Mouse (Mus musculus): Measurements from ENCODE around the gene Alg6. TPM values are rescaled to one million over a fixed set of nuclear protein-coding genes. Genes with fewer than 3 reads are reported as not detected.

Gene Alg6
- total RNA-seq, 1 experiment: 31.5 TPM

DNA sequence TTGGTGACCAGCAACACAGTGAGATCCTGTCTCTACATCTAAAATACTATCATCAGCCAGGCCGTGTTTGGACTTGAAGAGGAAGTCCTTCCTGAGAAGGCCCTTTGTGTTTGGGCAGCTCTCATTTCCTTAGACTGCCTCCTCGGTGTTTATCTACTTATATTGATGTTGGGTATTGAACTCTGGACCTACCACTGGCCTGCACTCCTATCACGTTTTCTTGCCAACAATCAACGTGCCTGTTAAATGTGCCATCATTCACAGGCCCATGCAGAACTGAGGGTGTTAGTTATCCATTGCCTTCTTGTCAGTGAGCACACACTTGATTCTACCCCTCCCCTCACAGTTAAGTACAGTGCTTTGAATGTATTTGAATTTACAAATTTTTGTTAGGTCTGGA, 2.4 kb downstream of the Alg6 start:
- no peaks in the 10 kb centered on the region for H3K9me3 ChIP-seq (ENCODE audit: control insufficient read depth, insufficient read depth, low read depth, low read length)
- no peak for TF ChIP-seq MAFK (IDR thresholded peaks at IDR 0.05; ENCODE audit: insufficient read depth, low read depth, low read length)
- TF ChIP-seq ZNF384 (IDR thresholded peaks at IDR 0.05; ENCODE audit: low read depth, low read length): no peak
- TF ChIP-seq ZC3H11A (IDR thresholded peaks at IDR 0.05; ENCODE audit: borderline replicate concordance, low read depth, low read length): no peak
- no peak for TF ChIP-seq HCFC1 (IDR thresholded peaks at IDR 0.05; ENCODE audit: borderline replicate concordance, insufficient read depth, low read length)
- TF ChIP-seq CHD2 (IDR thresholded peaks at IDR 0.05; ENCODE audit: low read depth, low read length): no peak
- H3K27ac ChIP-seq (ENCODE audit: insufficient read depth, low read depth, low read length, poor library complexity, severe bottlenecking): no peak overlapping the region
- DNase-seq (ENCODE audit: low read depth, low spot score): no peak
- in situ Hi-C loops (cut with MboI; ENCODE audit: low sequenced_read_pairs in 2 of 2, unreplicated experiment in 2 of 2): no loop called here
- H3K9ac ChIP-seq (ENCODE audit: insufficient read depth, low read depth, low read length, poor library complexity, severe bottlenecking): no peak overlapping the region
- no peak overlapping the region for H3K4me3 ChIP-seq (ENCODE audit: insufficient read depth in 1 of 2, low read depth in 1 of 2, low read length in 2 of 2, poor library complexity in 1 of 2, severe bottlenecking in 1 of 2)
- peaks cover 4% of the 10 kb centered on the region; the same call in 1 of the 2 replicates for H3K36me3 ChIP-seq (ENCODE audit: control insufficient read depth, insufficient read depth, low read length, poor library complexity, severe bottlenecking)
- H3K4me1 ChIP-seq (ENCODE audit: control insufficient read depth in 2 of 2, insufficient read depth in 2 of 2, low read length in 2 of 2, poor library complexity in 1 of 2): no peaks in the 10 kb centered on the region; a peak in 1 of 4 replicates

DNA sequence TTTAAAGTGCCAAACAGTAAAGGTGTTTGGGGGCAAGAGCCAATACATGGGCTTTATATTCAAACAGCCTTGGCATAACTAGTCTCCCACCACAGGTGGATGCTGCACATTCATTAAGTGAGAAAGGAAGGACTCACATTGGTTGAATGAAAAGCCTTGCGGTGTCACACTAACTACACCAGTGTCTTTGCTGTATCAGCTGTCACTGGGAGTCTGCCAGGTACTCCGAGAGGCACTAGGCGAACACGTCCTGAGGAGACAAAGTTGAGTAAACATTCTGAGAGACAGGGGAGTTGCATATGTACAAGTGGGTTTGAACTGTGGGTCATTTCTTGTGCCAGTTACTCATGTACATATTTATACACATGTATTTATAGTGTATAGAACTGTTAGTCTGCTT, 8.9 kb downstream of the Alg6 start:
- peaks cover 16% of the 10 kb centered on the region for H3K36me3 ChIP-seq (ENCODE audit: control insufficient read depth, insufficient read depth, low read length, poor library complexity, severe bottlenecking)
- no peak for TF ChIP-seq ZNF384 (IDR thresholded peaks at IDR 0.05; ENCODE audit: low read depth, low read length)
- TF ChIP-seq CHD2 (IDR thresholded peaks at IDR 0.05; ENCODE audit: low read depth, low read length): no peak
- no peak for TF ChIP-seq ZC3H11A (IDR thresholded peaks at IDR 0.05; ENCODE audit: borderline replicate concordance, low read depth, low read length)
- TF ChIP-seq MAFK (IDR thresholded peaks at IDR 0.05; ENCODE audit: insufficient read depth, low read depth, low read length): no peak
- TF ChIP-seq HCFC1 (IDR thresholded peaks at IDR 0.05; ENCODE audit: borderline replicate concordance, insufficient read depth, low read length): no peak
- H3K9ac ChIP-seq (ENCODE audit: insufficient read depth, low read depth, low read length, poor library complexity, severe bottlenecking): no peak overlapping the region
- in situ Hi-C loops (cut with MboI; ENCODE audit: low sequenced_read_pairs in 2 of 2, unreplicated experiment in 2 of 2): no loop called here
- H3K4me1 ChIP-seq (ENCODE audit: control insufficient read depth in 2 of 2, insufficient read depth in 2 of 2, low read length in 2 of 2, poor library complexity in 1 of 2): no peaks in the 10 kb centered on the region
- no peak for DNase-seq (ENCODE audit: low read depth, low spot score)
- H3K9me3 ChIP-seq (ENCODE audit: control insufficient read depth, insufficient read depth, low read depth, low read length): no peaks in the 10 kb centered on the region
- H3K4me3 ChIP-seq (ENCODE audit: insufficient read depth in 1 of 2, low read depth in 1 of 2, low read length in 2 of 2, poor library complexity in 1 of 2, severe bottlenecking in 1 of 2): no peak overlapping the region
- no peak overlapping the region for H3K27ac ChIP-seq (ENCODE audit: insufficient read depth, low read depth, low read length, poor library complexity, severe bottlenecking)

DNA sequence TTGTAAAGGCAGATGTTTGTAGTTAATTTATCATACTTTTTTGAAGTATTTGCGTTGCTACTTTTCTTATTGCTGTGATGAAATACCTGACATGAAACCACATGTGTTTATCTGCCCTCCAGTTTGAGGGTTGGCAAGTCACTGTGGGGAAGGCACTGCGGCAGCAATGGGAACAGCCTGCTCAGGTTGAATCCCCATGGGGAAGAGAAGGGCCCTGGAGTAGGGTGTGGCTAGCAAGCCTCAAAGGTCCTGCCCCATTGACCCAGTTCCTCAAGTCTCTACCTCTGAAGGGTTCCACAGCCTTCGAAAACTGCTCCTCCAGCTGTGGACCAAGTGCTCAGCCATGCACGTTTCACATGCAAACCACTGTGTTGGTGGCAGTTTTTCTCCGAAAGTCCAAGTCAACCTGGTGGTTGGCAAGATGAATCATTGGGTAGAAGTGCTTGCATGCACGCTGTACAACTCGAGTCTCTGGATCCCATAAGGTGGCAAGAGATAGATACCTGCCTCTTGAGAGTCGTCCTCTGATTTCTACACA, 10.5 kb downstream of the Alg6 start:
- Histone ChIP-seq H3K27ac (ENCODE audit: insufficient read depth, low read depth, low read length, poor library complexity, severe bottlenecking) (no peak overlapping the region), H3K4me3 (ENCODE audit: insufficient read depth in 1 of 2, low read depth in 1 of 2, low read length in 2 of 2, poor library complexity in 1 of 2, severe bottlenecking in 1 of 2) (no peak overlapping the region), H3K9me3 (ENCODE audit: control insufficient read depth, insufficient read depth, low read depth, low read length) (no peaks in the 10 kb centered on the region), H3K4me1 (ENCODE audit: control insufficient read depth in 2 of 2, insufficient read depth in 2 of 2, low read length in 2 of 2, poor library complexity in 1 of 2) (no peaks in the 10 kb centered on the region), H3K9ac (ENCODE audit: insufficient read depth, low read depth, low read length, poor library complexity, severe bottlenecking) (no peak overlapping the region), H3K36me3 (ENCODE audit: control insufficient read depth, insufficient read depth, low read length, poor library complexity, severe bottlenecking) (peaks cover 15% of the 10 kb centered on the region)
- in situ Hi-C loops (cut with MboI; ENCODE audit: low sequenced_read_pairs in 2 of 2, unreplicated experiment in 2 of 2): no loop called here
- no peak for DNase-seq (ENCODE audit: low read depth, low spot score)
- TF ChIP-seq HCFC1 (IDR thresholded peaks at IDR 0.05; ENCODE audit: borderline replicate concordance, insufficient read depth, low read length) (no peak), CHD2 (IDR thresholded peaks at IDR 0.05; ENCODE audit: low read depth, low read length) (no peak), MAFK (IDR thresholded peaks at IDR 0.05; ENCODE audit: insufficient read depth, low read depth, low read length) (no peak), ZC3H11A (IDR thresholded peaks at IDR 0.05; ENCODE audit: borderline replicate concordance, low read depth, low read length) (no peak), ZNF384 (IDR thresholded peaks at IDR 0.05; ENCODE audit: low read depth, low read length) (no peak)

DNA sequence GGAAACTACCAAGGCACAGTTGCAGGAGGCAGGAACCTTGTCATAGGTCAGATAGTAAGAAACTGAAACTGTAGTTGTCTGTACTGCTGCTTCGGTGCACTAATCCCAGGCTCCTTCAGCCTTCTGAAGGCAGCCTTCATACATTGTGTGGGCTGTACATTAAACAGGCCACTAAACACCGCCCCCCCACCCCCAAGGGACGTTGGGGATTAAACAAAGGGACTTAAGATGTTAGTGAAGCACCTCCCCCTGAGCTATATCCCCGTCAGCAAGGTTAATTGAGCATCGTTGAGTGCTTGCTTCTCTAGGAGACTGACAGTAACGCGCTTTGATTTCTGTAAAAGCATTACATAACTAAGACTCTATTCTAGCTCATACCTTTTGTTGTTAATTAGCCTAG, 24.4 kb downstream of the Alg6 start:
- DNase-seq (ENCODE audit: low read depth, low spot score): no peak
- in situ Hi-C loops (cut with MboI; ENCODE audit: low sequenced_read_pairs in 2 of 2, unreplicated experiment in 2 of 2): no loop called here
- H3K4me3 ChIP-seq (ENCODE audit: insufficient read depth in 1 of 2, low read depth in 1 of 2, low read length in 2 of 2, poor library complexity in 1 of 2, severe bottlenecking in 1 of 2): no peak overlapping the region
- H3K9ac ChIP-seq (ENCODE audit: insufficient read depth, low read depth, low read length, poor library complexity, severe bottlenecking): no peak overlapping the region
- TF ChIP-seq ZNF384 (IDR thresholded peaks at IDR 0.05; ENCODE audit: low read depth, low read length) (no peak), MAFK (IDR thresholded peaks at IDR 0.05; ENCODE audit: insufficient read depth, low read depth, low read length) (no peak), HCFC1 (IDR thresholded peaks at IDR 0.05; ENCODE audit: borderline replicate concordance, insufficient read depth, low read length) (no peak), CHD2 (IDR thresholded peaks at IDR 0.05; ENCODE audit: low read depth, low read length) (no peak), ZC3H11A (IDR thresholded peaks at IDR 0.05; ENCODE audit: borderline replicate concordance, low read depth, low read length) (no peak)
- no peaks in the 10 kb centered on the region for H3K4me1 ChIP-seq (ENCODE audit: control insufficient read depth in 2 of 2, insufficient read depth in 2 of 2, low read length in 2 of 2, poor library complexity in 1 of 2)
- peaks cover 6% of the 10 kb centered on the region; the same call in 1 of the 2 replicates for H3K36me3 ChIP-seq (ENCODE audit: control insufficient read depth, insufficient read depth, low read length, poor library complexity, severe bottlenecking)
- no peaks in the 10 kb centered on the region for H3K9me3 ChIP-seq (ENCODE audit: control insufficient read depth, insufficient read depth, low read depth, low read length)
- no peak overlapping the region for H3K27ac ChIP-seq (ENCODE audit: insufficient read depth, low read depth, low read length, poor library complexity, severe bottlenecking)

All from ES-E14 (cell line).